Mouse (Mus musculus): Measurements from ENCODE around the gene Timm23. TPM values are rescaled to one million over a fixed set of nuclear protein-coding genes. Genes with fewer than 3 reads are reported as not detected.

Gene Timm23
- total RNA-seq, 2 experiments from 2014 or later, result 145 to 155 TPM

DNA sequence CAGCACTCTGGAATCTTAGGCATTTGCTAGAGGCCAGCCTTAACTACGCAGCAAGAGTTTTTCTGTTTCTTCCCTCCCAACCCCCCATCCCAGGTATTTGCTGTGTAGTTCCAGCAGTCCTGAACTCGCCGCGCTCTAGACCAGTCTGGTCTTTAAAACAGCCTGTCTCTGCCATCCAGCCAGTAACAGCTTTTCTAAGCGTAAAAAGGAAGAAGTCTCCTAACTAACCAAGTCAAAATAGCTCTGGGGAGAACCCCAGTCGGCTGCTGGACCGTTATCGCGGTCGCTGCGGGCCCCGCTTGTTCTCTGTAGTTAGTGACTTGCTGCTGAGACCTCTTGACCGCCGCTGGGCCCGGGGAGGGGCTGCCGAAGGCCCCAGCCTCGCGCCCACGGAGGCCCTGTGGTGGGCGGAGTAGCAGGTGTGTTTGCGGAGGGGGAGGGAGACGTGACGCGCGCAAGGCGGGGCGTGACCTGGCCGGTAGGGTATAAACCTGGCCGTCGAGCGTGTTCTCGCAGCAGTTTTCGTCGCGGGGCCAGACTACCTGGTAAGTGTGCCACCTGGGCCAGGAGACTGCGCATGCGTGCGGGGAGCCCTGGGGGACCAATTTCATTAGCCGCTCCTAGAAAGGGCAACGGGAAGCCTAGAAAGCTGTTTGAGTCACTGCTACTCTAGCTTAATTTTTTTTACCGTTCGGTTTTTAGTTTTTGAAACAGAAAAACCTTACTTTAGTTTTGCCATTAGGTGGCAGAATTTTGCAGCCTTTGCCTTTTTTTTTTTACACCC, 36.2 kb downstream of the Timm23 start:
- peak; percentile 71 to 72 for DNase-seq (ENCODE audit: low spot score in 2 of 2)

GRCm38 (mm10) chr14:32164173-32165051, 37.3 kb downstream of the Timm23 start:
- DNase-seq (ENCODE audit: low spot score in 2 of 2), result no peak

DNA sequence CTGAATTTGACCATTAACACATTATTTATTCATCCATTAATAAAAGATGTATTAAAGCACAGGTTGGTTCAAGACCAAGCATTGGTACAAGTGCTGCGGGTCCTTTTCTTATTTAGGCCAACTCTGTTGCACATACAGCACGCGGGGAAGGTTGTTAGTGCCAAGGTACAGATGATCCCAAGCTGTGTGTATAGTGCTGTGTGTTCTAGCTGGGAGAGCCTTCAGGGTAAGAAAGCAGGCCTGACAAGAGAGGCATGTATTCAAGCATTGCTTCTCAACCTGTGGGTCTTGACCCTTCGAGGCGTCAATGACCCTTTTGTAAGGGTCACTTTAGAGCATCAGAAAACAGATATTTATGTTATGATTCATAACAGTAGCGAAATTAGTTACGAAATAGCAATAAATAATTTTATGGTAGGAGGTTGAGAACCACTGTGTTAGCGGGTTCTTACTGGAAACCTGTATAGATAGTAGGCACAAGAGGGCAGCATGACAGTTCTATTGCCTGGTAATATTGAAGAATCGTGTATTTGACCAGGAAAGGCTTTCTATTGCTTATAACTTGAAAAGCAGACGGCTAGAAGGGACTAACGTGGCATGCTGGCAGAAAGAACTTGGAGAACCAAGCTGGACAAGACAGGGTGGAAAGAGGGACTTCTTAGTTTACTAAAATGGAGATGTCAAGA, 38.4 kb downstream of the Timm23 start:
- DNase-seq (ENCODE audit: low spot score in 2 of 2), result no peak

DNA sequence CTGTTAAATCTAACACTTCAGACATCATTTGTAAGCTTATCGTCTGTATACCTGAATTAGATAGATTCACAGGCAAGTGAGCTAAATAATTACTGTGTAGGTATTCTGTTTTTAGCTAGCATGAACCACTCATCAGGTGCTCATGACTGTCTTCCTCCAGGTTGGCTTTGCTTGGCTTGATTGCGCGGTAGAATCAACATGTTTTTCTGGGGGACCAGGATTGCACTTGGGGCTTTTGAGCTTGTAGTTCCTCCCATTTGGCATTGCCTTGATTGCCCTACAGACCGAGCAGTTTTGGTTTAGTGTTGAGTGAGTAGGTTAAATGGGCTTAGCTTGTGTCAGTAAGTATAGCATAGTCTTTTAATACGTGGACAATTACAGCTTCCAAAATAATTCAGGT, 39.5 kb downstream of the Timm23 start:
- no peak for DNase-seq (ENCODE audit: low spot score in 2 of 2)

- no peak for DNase-seq (ENCODE audit: low spot score in 2 of 2)
Measured at GRCm38 (mm10) chr14:32161090-32161885, 40.4 kb downstream of the Timm23 start.

GRCm38 (mm10) chr14:32160563-32160962, 41.1 kb downstream of the Timm23 start:
- DNase-seq (ENCODE audit: low spot score in 2 of 2), result no peak

GRCm38 (mm10) chr14:32159690-32160246, 41.9 kb downstream of the Timm23 start, which contains the start of gene Ncoa4:
Gene Ncoa4 (plus strand): TSS chr14:32159865.
- DNase-seq (ENCODE audit: low spot score in 2 of 2), result peak; percentile 97 to 99

DNA sequence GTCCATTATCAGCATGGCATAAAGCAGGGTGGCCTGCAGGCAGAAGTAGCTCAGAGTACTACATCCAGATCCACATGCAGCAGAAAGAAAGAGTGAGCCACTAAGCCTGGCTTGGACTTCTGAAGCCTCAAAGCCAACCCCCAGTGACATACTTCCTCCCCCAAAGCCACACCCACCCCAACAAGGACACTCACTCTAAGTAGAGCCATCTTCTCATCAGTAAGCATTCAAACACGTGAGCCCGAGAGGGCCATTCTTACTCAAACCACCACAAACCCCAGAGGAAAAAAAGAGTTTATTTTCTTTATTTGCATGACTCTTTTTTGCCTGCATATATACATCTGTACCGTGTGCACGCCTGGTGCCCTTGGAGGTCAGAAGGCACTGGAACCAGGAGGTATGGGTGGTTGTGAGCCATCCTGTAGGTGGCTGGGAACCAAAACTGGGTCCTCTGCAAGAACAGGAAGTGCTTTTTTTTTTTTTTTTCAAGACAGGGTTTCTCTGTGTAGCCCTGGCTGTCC, 42.5 kb downstream of the Timm23 start:
- DNase-seq (ENCODE audit: low spot score in 2 of 2), result no peak

DNA sequence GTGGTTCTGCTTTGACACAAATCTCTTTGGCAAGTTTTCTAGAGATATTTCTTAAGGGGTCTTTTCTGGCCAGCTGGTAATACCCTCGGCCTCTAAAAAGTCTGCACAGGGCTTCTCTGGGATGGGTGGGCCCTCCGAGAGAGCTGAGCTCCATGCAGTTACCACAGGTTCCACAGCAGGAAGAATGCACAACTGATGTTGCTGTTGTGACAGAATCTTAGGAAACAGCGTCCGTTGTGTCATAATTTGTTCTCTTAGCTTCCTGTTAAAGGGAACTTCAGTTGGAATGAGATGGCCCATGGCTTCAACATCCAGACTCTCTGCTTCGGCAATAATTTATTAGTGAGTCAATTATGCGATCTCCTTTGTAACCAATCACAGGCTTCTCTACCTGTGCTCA, 46.9 kb downstream of the Timm23 start:
- DNase-seq (ENCODE audit: low spot score in 2 of 2), result no peak

GRCm38 (mm10) chr14:32153156-32153555, 48.5 kb downstream of the Timm23 start:
- DNase-seq (ENCODE audit: low spot score in 2 of 2), result no peak

- DNase-seq (ENCODE audit: low spot score in 2 of 2), result no peak
Measured at GRCm38 (mm10) chr14:32152243-32152965, 49.3 kb downstream of the Timm23 start.

DNA sequence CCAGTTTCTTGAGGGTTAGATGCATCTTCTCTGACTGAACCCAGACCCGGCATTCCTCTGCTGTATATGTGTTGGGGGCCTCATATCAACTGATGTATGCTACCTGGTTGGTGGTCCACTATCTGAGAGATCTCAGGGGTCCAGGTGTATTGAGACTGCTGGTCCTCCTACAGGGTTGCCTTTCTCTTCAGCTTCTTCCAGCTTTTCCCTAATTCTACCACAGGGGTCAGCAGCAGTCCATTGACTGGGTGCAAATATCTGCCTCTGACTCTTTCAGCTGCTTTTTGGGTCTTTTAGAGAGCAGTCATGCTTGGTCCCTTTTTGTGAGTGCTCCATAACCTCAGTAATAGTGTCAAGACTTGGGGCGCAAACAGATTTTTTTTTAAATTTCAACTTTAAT, 50.8 kb downstream of the Timm23 start:
- DNase-seq (ENCODE audit: low spot score in 2 of 2), result no peak

DNA sequence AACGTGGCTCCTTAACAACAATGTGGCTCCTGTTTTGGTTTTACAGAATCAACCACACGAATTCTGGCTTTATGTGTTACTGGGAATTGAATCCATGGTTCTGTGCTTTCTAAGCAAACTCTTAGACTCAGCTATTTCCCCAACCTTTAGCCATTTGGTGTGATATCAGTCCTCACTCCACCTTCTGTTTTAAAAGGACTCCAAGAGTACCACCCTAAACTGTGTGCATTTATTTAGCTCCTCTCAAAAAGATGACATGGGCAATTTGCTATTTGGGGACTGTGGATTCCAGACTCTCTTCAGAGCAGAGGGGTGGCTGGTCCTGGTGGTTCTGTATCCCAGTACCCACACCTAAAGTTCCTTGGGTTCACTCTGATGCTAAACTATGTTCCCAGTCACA, 55.1 kb downstream of the Timm23 start:
- no peak for DNase-seq (ENCODE audit: low spot score in 2 of 2)

DNA sequence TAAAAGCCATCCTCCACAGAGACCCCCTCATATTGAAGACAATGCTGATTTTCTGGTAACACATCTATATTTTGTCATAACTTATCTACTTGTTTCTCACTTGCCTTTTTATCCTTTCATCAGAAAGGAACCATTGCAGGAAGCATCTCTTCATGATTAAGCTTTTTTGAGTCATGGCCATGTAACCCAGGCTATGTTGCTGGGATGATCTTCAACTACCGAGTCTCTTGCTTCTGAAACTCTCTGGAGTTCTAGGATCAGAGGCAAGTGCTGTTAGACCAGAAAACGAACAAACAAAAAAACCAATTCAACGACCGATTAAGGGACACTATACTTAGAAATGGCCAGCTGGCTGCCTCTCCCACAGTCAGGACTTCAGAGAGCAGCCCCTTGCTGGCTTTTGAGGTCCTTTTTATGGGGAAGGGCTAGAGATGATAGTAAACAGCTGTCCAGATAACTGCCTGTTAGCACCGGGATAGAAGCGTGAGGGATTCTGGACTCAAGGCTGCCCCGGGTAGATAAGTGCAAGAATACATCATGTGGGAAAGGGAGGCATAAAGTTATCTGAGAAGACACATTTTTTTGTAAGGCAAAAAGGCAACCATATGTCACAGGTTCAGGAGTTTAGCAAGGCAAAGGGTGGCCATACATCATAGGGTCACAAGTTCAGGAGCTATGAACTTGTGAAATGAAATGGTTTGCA, 55.7 kb downstream of the Timm23 start:
- DNase-seq (ENCODE audit: low spot score in 2 of 2), result no peak

- no peak for DNase-seq (ENCODE audit: low spot score in 2 of 2)
Measured at GRCm38 (mm10) chr14:32145401-32145800, 56.3 kb downstream of the Timm23 start.

- DNase-seq (ENCODE audit: low spot score in 2 of 2), result no peak
Measured at GRCm38 (mm10) chr14:32144734-32145133, 57.0 kb downstream of the Timm23 start.

- no peak for DNase-seq (ENCODE audit: low spot score in 2 of 2)
Measured at GRCm38 (mm10) chr14:32141723-32142122, 60.0 kb downstream of the Timm23 start, which contains the start of gene Msmb. Gene Msmb (plus strand): TSS chr14:32142023.

DNA sequence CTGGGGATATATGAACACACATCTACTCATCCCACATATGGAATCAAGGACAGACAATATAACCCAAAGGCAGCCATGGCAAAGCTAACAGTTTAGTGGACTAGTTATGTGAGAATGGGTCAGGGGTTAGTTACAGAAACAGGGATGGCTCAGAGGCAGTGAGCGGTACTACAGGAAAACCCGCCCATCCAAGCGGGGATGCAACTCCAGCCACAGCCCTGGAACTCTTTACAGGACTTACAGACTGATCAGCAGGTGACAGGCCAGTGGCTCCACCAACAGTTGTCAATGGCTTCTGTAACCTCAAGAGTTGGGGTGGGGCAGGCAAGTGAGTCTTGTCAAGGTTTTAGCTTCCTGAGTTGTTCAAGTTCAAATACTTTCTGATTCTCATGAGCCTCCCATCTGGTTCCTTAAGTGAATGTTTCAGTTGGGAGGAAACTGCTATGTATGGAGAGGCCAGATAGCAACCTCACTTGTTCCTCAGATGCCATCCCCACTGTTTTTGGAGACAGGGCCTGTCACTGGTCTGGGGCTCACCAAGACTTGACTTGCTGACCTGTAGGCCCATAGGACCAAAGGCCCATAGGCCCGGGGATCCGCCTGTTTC, 61.2 kb downstream of the Timm23 start:
- DNase-seq (ENCODE audit: low spot score in 2 of 2), result no peak

All from adrenal gland, adult 18-20 months (tissue).